Mouse (Mus musculus) left cerebral cortex, postnatal 14 days (tissue): ENCODE data around the gene Faim2. TPM values are rescaled to one million over a fixed set of nuclear protein-coding genes. Genes with fewer than 3 reads are reported as not detected.

Experiments
- DNase-seq, 2 experiments: peaks; one replicate each; pipeline ENCODE4 v3.0.0; 2021 to 2022; ENCODE audit warnings: low spot score in 2 of 2, mixed read lengths in 1 of 2
- intact Hi-C: fragments of 180-260 bp; cut with DNase I; formaldehyde crosslinking; loops from one replicate; pipeline ENCODE4 v1.15.1; 2025
- total RNA-seq, 2 experiments: library from RNA; stranded (reverse); gene quantifications; 2 replicates each; pipeline ENCODE4 v1.2.3; 2021

Faim2 gene
- total RNA-seq, 2 experiments from 2014 or later = 220 to 261 TPM

GRCm38 (mm10) chr15:99472972-99473371 is 55.0 kb downstream of the Faim2 start:
- no peak for DNase-seq
- intact Hi-C loops = loop anchor here (5.0 kb wide), 1 partner anchor 156 kb away; no protein-coding TSS in a partner anchor

GRCm38 (mm10) chr15:99471677-99472063 is 56.3 kb downstream of the Faim2 start:
- no peak for DNase-seq
- intact Hi-C loops = loop anchor here (1.0 to 5.0 kb wide), 2 partner anchors 55 to 154 kb away; no protein-coding TSS in a partner anchor

- peak in 1 of 2 experiments; percentile 53 for DNase-seq
- intact Hi-C loops = loop anchor here (1.0 to 5.0 kb wide), 2 partner anchors 55 to 154 kb away; no protein-coding TSS in a partner anchor
Measured at GRCm38 (mm10) chr15:99470971-99471676, 56.8 kb downstream of the Faim2 start.

GRCm38 (mm10) chr15:99470224-99470761 is 57.7 kb downstream of the Faim2 start:
- intact Hi-C loops = loop anchor here (5.0 kb wide), 1 partner anchor 153 kb away; no protein-coding TSS in a partner anchor
- no peak for DNase-seq

GRCm38 (mm10) chr15:99469736-99470135 is 58.2 kb downstream of the Faim2 start:
- intact Hi-C loops = loop anchor here (5.0 kb wide), 1 partner anchor 152 kb away; no protein-coding TSS in a partner anchor
- no peak for DNase-seq

- intact Hi-C loops = no loop called here
- peak; percentile 86 to 95 for DNase-seq
Measured at GRCm38 (mm10) chr15:99469067-99469466, 58.9 kb downstream of the Faim2 start.

GRCm38 (mm10) chr15:99463194-99463593 is 64.8 kb downstream of the Faim2 start:
- DNase-seq = no peak
- intact Hi-C loops = no loop called here

- intact Hi-C loops = no loop called here
- peak; percentile 92 to 94 for DNase-seq
Measured at GRCm38 (mm10) chr15:99457606-99458401, 70.2 kb downstream of the Faim2 start, which contains the start of gene Nckap5l. Gene Nckap5l (minus strand): TSS chr15:99457748.

- DNase-seq = peak in 1 of 2 experiments; percentile 53
- intact Hi-C loops = no loop called here
Measured at GRCm38 (mm10) chr15:99456963-99457605, 70.9 kb downstream of the Faim2 start.

GRCm38 (mm10) chr15:99456338-99456962 is 71.5 kb downstream of the Faim2 start:
- intact Hi-C loops = no loop called here
- DNase-seq = no peak

- no peak for DNase-seq
- intact Hi-C loops = no loop called here
Measured at GRCm38 (mm10) chr15:99455415-99455814, 72.5 kb downstream of the Faim2 start.

GRCm38 (mm10) chr15:99454585-99455279 is 73.2 kb downstream of the Faim2 start:
- intact Hi-C loops = no loop called here
- no peak for DNase-seq

GRCm38 (mm10) chr15:99453153-99453900 is 74.6 kb downstream of the Faim2 start:
- intact Hi-C loops = no loop called here

GRCm38 (mm10) chr15:99449751-99450280 is 78.1 kb downstream of the Faim2 start:
- DNase-seq = no peak
- intact Hi-C loops = no loop called here

More at GRCm38 (mm10) chr15:99453153-99453900, 74.6 kb downstream of the Faim2 start:
- DNase-seq = no peak

GRCm38 (mm10) chr15:99449131-99449750 is 78.7 kb downstream of the Faim2 start:
- DNase-seq = peak; percentile 65 to 70
- intact Hi-C loops = no loop called here
